Mouse (Mus musculus) forebrain, embryonic 13.5 days (tissue): Measurements from ENCODE around the gene Cpeb3. TPM values are rescaled to one million over a fixed set of nuclear protein-coding genes. Genes with fewer than 3 reads are reported as not detected.
"Not testable (repeated sequence)": the region's sequence is repeated elsewhere in the genome, so short reads cannot be mapped to it uniquely, and the experiment has no call there.

Experiments used
- ATAC-seq: fragments of 200-750 bp; cut with Nextera tagmentation; 2 replicates; pipeline ENCODE4 v1.8.0; 2017
- H3K27ac ChIP-seq: fragments of 300-500 bp; sonication (generic); 2 replicates; pipeline ENCODE4 v1.5.1; 2015; ENCODE audit warnings: inconsistent platforms, mild to moderate bottlenecking, moderate library complexity
- H3K27me3 ChIP-seq: fragments of 300-500 bp; sonication (generic); 2 replicates; pipeline ENCODE4 v1.6.1; 2015; ENCODE audit warnings: mild to moderate bottlenecking, inconsistent platforms
- H3K36me3 ChIP-seq: fragments of 300-500 bp; sonication (generic); 2 replicates; pipeline ENCODE4 v1.6.1; 2015; ENCODE audit warnings: mild to moderate bottlenecking, inconsistent platforms; ENCODE audit not compliant: poor library complexity, severe bottlenecking
- H3K4me1 ChIP-seq: fragments of 300-500 bp; sonication (generic); 2 replicates; pipeline ENCODE4 v1.6.1; 2015; ENCODE audit warnings: inconsistent platforms
- H3K4me2 ChIP-seq: fragments of 300-500 bp; sonication (generic); 2 replicates; pipeline ENCODE4 v1.6.1; 2015; ENCODE audit warnings: inconsistent platforms, mild to moderate bottlenecking, moderate library complexity
- H3K4me3 ChIP-seq: fragments of 300-500 bp; sonication (generic); 2 replicates; pipeline ENCODE4 v1.5.1; 2015; ENCODE audit warnings: mild to moderate bottlenecking, inconsistent platforms
- H3K9ac ChIP-seq: fragments of 300-500 bp; sonication (generic); 2 replicates; pipeline ENCODE4 v1.6.1; 2015; ENCODE audit warnings: mild to moderate bottlenecking, inconsistent platforms
- H3K9me3 ChIP-seq: fragments of 300-500 bp; sonication (generic); replicated peaks from 2 replicates; pipeline ENCODE4 v1.6.1; 2016; ENCODE audit warnings: inconsistent platforms
- WGBS: fragments of 180-500 bp; shearing (Covaris S2); methylation state at CpG from one replicate; pipeline ENCODE4 v1.1.7; 2015; 5-methylcytosine and 5-hydroxymethylcytosine counted together
- polyA plus RNA-seq: library from polyadenylated mRNA; unstranded; fragments of >200 nt; fragmentation: Nextera tagmentation; extraction: Ambion mirVana; gene quantifications from 2 replicates; pipeline ENCODE4 v1.2.1, GENCODE M21; 2015

The Cpeb3 gene
- polyA plus RNA-seq, 1 experiment from 2014 or later: 4.2 TPM

DNA sequence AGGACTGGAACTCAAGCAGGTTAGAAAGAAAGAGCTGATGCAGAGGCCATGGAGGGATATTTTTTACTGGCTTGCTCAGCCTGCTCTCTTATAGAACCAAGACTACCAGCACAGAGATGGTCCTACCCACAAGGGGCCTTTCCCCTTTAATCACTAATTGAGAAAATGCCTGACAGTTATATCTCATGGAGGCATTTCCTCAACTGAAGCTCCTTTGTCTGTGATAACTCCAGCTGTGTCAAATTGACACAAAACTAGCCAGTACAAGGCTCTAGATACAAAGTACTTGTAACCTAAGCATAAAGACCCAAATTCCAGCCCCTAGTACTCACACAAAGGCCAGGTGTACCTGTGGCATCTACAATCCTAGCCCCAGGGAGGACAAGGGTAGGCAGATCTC lies 3.2 kb downstream of the Cpeb3 start:
- H3K4me1 ChIP-seq: peaks cover 19% of the 10 kb centered on the region
- H3K4me2 ChIP-seq, H3K36me3 ChIP-seq, H3K4me3 ChIP-seq, ATAC-seq, H3K9ac ChIP-seq, H3K27ac ChIP-seq, H3K9me3 ChIP-seq, H3K27me3 ChIP-seq: not testable (repeated sequence)

DNA sequence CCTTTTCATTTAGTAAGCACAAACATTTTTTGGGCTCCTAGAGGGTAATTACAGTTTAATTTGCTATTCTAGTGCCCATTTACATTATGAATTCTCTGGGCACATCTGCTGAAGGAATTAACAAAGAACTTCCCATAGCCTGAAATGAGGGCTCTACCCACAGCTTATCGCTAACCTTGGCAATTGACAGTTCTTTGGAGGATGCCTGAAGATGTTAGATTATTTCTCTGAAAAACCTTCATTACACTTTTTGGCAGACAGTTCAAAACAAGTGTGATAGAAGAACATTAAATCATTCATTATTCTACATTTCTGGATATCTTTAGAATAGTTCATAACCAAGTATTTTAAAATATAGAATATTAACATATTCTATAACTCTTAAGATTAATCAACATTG lies 5.0 kb downstream of the Cpeb3 start:
- 90% methylated on average over 1 of the region's 1 CpGs for WGBS
- no peak overlapping the region for H3K27ac ChIP-seq
- no peak for ATAC-seq
- peaks cover 4% of the 10 kb centered on the region; the same call in 1 of the 2 replicates for H3K27me3 ChIP-seq
- no peak overlapping the region for H3K4me3 ChIP-seq
- H3K9me3 ChIP-seq: no peaks in the 10 kb centered on the region
- no peak overlapping the region for H3K9ac ChIP-seq
- no peak overlapping the region for H3K4me2 ChIP-seq
- H3K36me3 ChIP-seq: no peaks in the 10 kb centered on the region
- peaks cover 5% of the 10 kb centered on the region for H3K4me1 ChIP-seq

DNA sequence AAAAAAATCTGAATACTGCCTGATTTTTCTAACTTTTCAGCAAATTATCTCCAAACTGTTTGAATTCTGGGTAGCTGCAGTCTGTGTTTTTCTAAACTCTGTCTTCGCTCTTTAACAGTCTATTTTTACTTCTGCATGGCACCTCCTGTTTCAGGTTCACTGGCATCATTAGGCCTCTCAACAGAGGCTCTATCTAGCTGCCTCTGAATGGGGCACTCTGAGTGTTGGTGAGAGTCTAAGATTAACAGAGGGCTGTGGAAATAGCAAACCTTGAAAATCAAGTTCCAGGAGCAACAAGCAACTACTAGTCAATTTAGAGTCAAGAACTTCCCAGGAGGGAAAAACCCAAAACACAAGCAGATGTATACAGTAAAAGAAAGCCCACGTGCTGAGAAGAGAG lies 8.5 kb downstream of the Cpeb3 start:
- H3K27ac ChIP-seq: no peak overlapping the region
- no peaks in the 10 kb centered on the region for H3K36me3 ChIP-seq
- no peak overlapping the region for H3K9ac ChIP-seq
- H3K4me2 ChIP-seq: no peak overlapping the region
- no peaks in the 10 kb centered on the region for H3K4me1 ChIP-seq
- H3K4me3 ChIP-seq: no peak overlapping the region
- H3K27me3 ChIP-seq: no peaks in the 10 kb centered on the region
- no peak for ATAC-seq
- H3K9me3 ChIP-seq: no peaks in the 10 kb centered on the region
- 80% methylated on average over 2 of the region's 2 CpGs for WGBS

DNA sequence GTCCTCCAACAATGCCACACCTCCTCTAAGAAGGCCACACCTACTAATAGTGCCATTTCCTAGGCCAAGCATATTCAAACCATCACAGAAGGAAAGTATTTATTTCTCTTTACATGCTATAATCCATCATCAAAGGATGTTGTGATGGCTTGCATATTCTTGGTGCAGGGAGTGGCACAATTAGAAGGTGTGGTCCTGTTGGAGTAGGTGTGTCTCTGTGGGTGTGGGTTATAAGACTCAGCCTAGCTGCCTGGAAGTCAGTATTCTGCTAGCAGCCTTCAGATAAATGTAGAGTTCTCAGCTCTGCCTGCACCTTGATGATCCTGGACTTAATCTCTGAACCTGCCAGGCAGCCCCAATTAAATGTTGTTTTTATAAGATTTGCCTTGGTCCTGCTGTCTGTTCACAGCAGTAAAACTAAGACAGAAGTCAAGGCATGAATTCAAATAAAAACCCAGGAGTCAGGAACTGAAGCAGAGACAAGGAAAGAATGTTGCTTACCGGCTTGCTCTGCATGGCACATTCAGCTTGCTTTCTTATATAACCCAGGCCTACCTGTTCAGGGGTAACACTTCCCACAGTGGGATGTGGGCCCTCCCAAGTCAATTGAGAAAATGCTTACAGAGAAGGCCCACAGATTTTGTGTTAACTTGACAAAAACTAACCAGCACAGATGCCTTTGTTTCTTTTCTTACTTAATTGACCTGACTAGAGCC lies 10.1 kb downstream of the Cpeb3 start:
- WGBS: 90% methylated on average over 1 of the region's 1 CpGs
- H3K27me3 ChIP-seq: no peaks in the 10 kb centered on the region
- H3K4me3 ChIP-seq: no peak overlapping the region
- ATAC-seq: no peak
- H3K9ac ChIP-seq: no peak overlapping the region
- H3K36me3 ChIP-seq: no peaks in the 10 kb centered on the region
- H3K27ac ChIP-seq: no peak overlapping the region
- no peak overlapping the region for H3K4me2 ChIP-seq
- no peaks in the 10 kb centered on the region for H3K9me3 ChIP-seq
- no peaks in the 10 kb centered on the region for H3K4me1 ChIP-seq

DNA sequence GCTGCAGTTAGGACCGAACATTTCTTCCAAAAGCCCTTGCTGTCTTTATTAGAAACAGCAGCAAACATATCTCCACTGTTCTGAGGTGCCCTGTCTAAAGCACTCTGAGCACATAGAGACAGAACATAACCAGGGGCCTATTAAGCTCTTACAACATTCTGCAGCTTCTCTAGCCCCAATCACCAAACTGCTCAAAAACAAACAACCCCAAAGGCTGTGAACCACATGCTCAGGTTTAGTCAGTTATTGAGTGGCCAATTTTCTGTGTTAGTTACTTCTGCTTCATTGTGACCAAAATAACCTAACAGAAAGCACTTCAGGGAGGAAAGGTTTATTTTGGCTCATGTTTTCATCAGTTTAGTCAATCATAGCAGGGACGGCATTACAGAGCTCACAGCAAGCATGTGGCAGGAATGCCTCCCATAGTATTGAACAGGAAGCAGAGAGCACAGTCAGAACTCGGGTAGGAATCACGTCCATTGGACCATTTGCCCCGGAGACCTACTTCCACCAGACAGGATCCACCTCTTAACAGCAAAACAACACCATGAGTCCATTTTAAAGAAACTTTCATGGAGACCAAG lies 15.8 kb downstream of the Cpeb3 start:
- Histone ChIP-seq H3K9ac (no peak overlapping the region), H3K36me3 (no peaks in the 10 kb centered on the region), H3K4me2 (no peak overlapping the region), H3K27ac (no peak overlapping the region), H3K4me3 (no peak overlapping the region), H3K27me3 (no peaks in the 10 kb centered on the region), H3K4me1 (no peaks in the 10 kb centered on the region), H3K9me3 (no peaks in the 10 kb centered on the region)
- 82% methylated on average over 5 of the region's 5 CpGs for WGBS
- no peak for ATAC-seq

DNA sequence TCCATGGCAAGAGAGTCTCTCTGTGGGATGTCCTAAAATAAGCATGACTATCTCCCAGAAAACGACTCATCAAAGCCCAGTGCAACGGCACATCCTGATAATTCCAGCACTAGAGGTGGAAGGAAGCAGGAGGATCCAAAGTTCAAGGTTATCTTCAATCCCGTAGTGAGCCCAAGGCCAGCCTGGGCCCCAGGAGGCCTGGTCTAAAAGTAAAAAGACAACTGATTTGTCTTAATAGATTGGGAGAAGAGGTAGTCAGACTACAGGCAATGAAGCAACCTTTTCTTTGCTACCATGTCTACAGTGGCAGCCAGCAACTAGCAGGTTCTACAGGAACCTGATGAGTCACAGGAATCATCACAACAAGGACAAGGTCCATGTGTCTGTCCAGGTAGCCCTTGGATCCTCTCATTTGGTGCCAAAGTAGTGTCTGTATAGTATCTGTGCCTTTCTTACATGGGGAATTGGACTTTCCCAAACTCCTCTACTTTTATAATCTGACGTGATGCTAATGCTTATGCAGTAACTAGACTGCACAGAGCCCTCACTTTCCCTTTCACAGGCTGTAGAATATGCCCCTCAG lies 19.9 kb downstream of the Cpeb3 start:
- no peak overlapping the region for H3K4me3 ChIP-seq
- WGBS: 81% methylated on average over 4 of the region's 4 CpGs
- no peaks in the 10 kb centered on the region for H3K4me1 ChIP-seq
- H3K9ac ChIP-seq: no peak overlapping the region
- H3K27ac ChIP-seq: no peak overlapping the region
- H3K9me3 ChIP-seq: no peaks in the 10 kb centered on the region
- no peak overlapping the region for H3K4me2 ChIP-seq
- H3K36me3 ChIP-seq: no peaks in the 10 kb centered on the region
- H3K27me3 ChIP-seq: no peaks in the 10 kb centered on the region
- no peak for ATAC-seq

DNA sequence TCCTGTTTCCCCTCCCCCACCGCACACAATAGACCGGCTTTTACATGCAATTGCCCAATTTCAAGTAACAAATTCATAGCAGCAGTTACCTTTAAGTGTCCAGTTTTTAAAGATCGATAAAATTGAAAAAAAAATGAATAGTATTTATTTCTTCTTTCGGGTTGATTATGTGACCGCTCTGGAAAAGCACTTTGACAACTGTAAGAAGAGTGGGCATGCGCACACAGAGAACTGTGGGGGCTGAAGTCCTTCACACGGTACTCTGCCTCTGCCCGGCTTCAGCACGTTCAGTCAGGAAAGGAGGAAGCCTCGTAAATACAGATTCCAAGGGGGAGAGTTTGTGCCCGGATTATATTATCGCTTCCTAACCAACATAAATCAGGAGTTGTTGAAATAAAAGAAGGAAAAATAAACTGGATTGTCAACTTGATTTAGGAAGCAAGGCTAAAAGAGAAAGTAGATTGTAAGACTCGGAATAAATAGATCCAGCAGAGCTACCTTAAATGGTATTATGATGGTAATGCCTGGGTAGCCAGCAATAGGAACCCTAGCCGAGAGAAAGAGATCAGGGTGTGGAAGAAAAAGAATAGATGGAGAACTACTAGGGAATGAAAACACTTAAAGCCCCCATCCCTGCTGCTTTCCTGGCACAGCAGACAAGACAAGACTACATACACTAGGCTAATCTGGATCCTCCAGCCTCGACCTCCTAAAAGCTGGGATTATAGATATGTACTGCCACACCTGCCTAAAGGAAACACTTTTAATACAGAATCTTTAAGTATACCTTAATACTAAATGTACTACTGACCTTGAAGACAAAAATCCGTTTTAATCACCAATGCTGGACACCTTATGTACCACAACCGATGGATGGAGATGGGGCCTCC lies 30.3 kb downstream of the Cpeb3 start:
- H3K9me3 ChIP-seq: no peaks in the 10 kb centered on the region
- 13% methylated on average over 17 of the region's 17 CpGs for WGBS
- peaks cover 17% of the 10 kb centered on the region for H3K27me3 ChIP-seq
- peak overlapping the region; percentile 53 for H3K4me2 ChIP-seq
- H3K36me3 ChIP-seq: no peaks in the 10 kb centered on the region
- peak; percentile 79 for ATAC-seq
- H3K9ac ChIP-seq: peak overlapping the region; percentile 17; the same call in 1 of the 2 replicates
- no peak overlapping the region; the same call in 1 of the 2 replicates for H3K27ac ChIP-seq
- H3K4me3 ChIP-seq: peak overlapping the region; percentile 42
- peaks cover 24% of the 10 kb centered on the region for H3K4me1 ChIP-seq

DNA sequence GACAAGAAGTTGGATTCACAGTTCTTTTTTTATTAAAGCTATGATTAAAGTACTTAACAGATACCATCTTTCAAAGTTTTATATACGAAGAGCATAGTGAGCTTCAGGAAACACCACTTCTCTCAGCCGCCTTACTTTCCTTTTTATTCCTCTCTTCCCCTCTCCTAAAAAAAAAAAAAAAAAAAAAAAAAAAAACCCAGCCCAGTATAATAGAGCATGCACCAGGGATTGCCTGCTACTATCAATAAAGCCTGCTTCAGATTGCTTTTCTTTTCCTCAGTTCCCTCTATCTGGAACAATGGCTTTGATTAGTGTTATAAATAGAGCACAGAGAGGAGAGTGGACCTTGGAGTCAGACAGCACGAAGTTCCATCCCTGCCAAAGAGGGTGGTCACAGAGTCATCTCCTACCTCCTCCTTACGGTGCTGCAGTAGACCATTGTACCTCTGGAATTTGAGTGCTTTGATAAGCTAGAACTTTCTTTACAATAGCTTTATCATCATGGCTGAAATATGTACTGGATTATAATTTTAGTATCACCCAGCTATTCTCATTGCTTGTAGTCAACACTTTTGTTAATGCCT lies 31.4 kb downstream of the Cpeb3 start:
- H3K27me3 ChIP-seq: peaks cover 28% of the 10 kb centered on the region
- no peak overlapping the region for H3K27ac ChIP-seq
- H3K4me2 ChIP-seq: peak overlapping the region; percentile 54
- H3K9me3 ChIP-seq: no peaks in the 10 kb centered on the region
- ATAC-seq: no peak
- no peaks in the 10 kb centered on the region for H3K36me3 ChIP-seq
- no peak overlapping the region; the same call in 1 of the 2 replicates for H3K9ac ChIP-seq
- 44% methylated on average over 4 of the region's 4 CpGs for WGBS
- peaks cover 35% of the 10 kb centered on the region for H3K4me1 ChIP-seq
- peak overlapping the region; percentile 30 for H3K4me3 ChIP-seq

DNA sequence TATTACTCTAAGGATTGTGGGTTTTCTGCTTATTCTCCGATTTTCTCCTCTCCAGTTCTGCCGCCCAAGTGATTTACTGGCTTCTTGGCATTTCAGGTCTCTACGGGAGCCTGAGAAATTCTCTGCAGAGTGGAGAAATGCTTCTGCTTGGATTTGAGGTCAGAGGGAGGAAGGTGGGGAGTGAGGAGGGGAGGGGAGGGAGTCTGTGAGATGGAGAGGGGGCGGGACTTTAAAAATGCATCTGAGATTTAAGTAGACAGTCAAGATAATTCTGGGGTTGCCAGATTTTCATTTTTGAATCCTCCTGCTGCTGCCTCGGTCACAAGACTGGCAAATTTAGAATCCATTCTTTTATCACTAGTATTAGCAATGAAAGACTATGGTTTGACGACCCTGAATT lies 32.5 kb downstream of the Cpeb3 start:
- H3K36me3 ChIP-seq: no peaks in the 10 kb centered on the region
- WGBS: 11% methylated on average over 6 of the region's 6 CpGs
- H3K4me3 ChIP-seq: peak overlapping the region; percentile 72
- H3K27ac ChIP-seq: no peak overlapping the region
- ATAC-seq: no peak
- H3K4me2 ChIP-seq: peak overlapping the region; percentile 100
- no peaks in the 10 kb centered on the region for H3K9me3 ChIP-seq
- peak overlapping the region; percentile 89; the same call in 1 of the 2 replicates for H3K9ac ChIP-seq
- H3K27me3 ChIP-seq: peaks cover 30% of the 10 kb centered on the region
- H3K4me1 ChIP-seq: peaks cover 36% of the 10 kb centered on the region

DNA sequence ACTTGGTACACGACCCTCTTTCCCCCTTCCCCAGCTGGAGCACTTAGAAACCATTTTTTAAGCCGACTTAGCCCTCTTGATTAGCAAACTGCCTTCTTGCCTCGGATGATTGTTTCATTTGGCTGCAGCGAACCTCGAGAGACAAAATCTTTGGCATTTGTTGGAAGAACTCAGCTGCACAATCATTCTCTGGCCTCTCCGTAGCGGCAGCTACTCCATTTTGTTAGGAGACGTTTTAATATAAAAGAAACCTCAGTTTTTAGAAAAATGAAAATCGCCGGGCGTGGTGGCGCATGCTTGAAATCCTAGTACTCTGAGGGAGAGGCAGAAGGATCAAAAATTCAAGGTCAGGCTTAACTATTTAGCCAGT lies 33.0 kb downstream of the Cpeb3 start:
- peak overlapping the region; percentile 100 for H3K4me2 ChIP-seq
- H3K9me3 ChIP-seq: no peaks in the 10 kb centered on the region
- H3K4me3 ChIP-seq: peak overlapping the region; percentile 72
- H3K27ac ChIP-seq: peak overlapping the region; percentile 88
- H3K9ac ChIP-seq: peak overlapping the region; percentile 89
- WGBS: 1% methylated on average over 12 of the region's 12 CpGs
- H3K27me3 ChIP-seq: peaks cover 30% of the 10 kb centered on the region
- H3K36me3 ChIP-seq: no peaks in the 10 kb centered on the region
- no peak for ATAC-seq
- peaks cover 36% of the 10 kb centered on the region for H3K4me1 ChIP-seq

DNA sequence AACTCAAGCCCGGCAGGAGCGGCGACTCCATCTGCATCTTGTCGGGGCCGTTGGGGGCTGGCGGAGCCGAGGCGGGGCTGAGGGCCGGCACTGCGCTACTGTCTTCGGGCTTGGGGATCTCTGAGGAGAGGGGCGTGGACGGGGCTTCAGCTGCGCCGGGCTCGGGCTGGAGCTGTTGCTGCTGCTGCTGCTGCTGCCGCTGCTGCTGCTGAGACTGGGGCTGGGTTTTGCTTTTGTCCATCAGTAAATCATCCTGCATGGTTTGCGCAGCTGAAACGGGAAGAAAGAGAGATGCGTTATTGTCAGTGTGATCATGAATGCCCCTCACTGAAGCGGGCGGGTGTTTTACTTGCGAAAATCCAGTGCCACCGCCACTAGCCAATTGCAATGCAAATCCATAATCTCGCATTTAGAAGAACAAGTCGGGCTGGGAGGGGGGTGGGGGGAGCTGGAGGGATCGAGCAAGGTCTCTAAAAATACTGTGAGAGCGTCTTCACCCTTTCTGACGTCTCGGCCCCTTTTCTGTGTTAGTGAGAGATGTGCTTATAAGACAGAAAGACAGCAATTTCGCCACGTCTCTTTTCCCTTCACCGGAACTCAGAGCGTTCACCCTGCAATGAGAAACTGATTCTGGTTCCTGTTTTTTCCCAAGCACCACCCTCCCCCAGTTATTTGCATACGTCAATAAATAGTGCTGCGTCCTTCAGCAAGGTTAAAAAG lies 33.5 kb downstream of the Cpeb3 start:
- Histone ChIP-seq H3K27ac (peak overlapping the region; percentile 88), H3K4me2 (peak overlapping the region; percentile 100), H3K9me3 (no peaks in the 10 kb centered on the region), H3K27me3 (peaks cover 30% of the 10 kb centered on the region), H3K36me3 (no peaks in the 10 kb centered on the region), H3K9ac (peak overlapping the region; percentile 89), H3K4me1 (peaks cover 36% of the 10 kb centered on the region), H3K4me3 (peak overlapping the region; percentile 72)
- under 1% methylated on average over 36 of the region's 36 CpGs for WGBS
- peak; percentile 79 for ATAC-seq
